Mouse (Mus musculus) cortical plate, adult 2 months (tissue): Measurements from ENCODE around the gene Esp16.
"Not testable (repeated sequence)": the region's sequence is repeated elsewhere in the genome, so short reads cannot be mapped to it uniquely, and the experiment has no call there.

Experiments
- CTCF ChIP-seq: fragments of 200-500 bp; IDR thresholded peaks from 2 replicates; pipeline ENCODE4 v1.5.1; 2011; ENCODE audit warnings: mild to moderate bottlenecking, control low read depth, low read length; ENCODE audit not compliant: insufficient read depth; ENCODE audit errors: extremely low read depth
- POLR2A ChIP-seq: fragments of 200-500 bp; IDR thresholded peaks from 2 replicates; pipeline ENCODE4 v1.6.1; 2011; ENCODE audit warnings: mild to moderate bottlenecking, low read length, control low read depth; ENCODE audit not compliant: insufficient read depth; ENCODE audit errors: extremely low read depth

DNA sequence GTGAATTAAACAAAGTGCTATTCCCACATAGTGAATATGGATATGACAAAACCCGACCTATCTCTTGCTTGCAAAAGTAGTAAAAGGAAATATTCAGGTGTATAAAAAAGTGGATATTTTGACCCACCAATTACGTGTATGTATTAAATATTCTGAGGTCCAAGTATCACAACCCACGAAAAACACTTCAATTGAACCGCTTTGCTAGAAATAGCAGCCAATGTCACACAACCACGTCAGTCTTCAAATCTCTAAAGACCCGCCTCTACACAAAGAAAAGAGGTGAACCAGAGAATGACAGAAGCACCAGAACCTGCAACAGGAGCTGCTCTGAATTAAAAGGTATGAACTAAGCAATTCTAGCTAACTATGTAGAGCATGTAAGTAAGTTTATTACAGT lies at the start of gene Esp16:
- TF ChIP-seq CTCF, POLR2A: not testable (repeated sequence)
